Mouse (Mus musculus) C2C12 (cell line): ENCODE measurements at regions not wholly inside any gene's neighbourhood (a gene's known extent, or its start where the extent isn't known, plus 50 kb on each side); places are given as distances from the start of the nearest gene placed in this dataset.

Source experiments
- CEBPB ChIP-seq: IDR thresholded peaks from one replicate; pipeline ENCODE4 v1.6.1; 2011; ENCODE audit warnings: low read depth, mild to moderate bottlenecking, control low read depth, moderate library complexity
- CTCF ChIP-seq: IDR thresholded peaks from one replicate; pipeline ENCODE4 v1.5.1; 2011; ENCODE audit not compliant: control insufficient read depth, insufficient read depth, insufficient read length
- FOSL1 ChIP-seq: IDR thresholded peaks from one replicate; pipeline ENCODE4 v1.8.0; 2011; ENCODE audit warnings: mild to moderate bottlenecking, low read length; ENCODE audit not compliant: poor library complexity, insufficient read depth, severe bottlenecking
- MAX ChIP-seq: IDR thresholded peaks from one replicate; pipeline ENCODE4 v1.6.1; 2011; ENCODE audit warnings: mild to moderate bottlenecking, control low read depth
- MYOG ChIP-seq: IDR thresholded peaks from one replicate; pipeline ENCODE4 v1.6.1; 2011; ENCODE audit not compliant: control insufficient read depth, insufficient read length; ENCODE audit errors: extremely low read depth
- USF1 ChIP-seq: IDR thresholded peaks from one replicate; pipeline ENCODE4 v1.6.1; 2011; ENCODE audit warnings: low read depth, mild to moderate bottlenecking, control low read depth, moderate library complexity

- no peak for TF ChIP-seq MAX
- no peak for TF ChIP-seq CTCF
- TF ChIP-seq FOSL1 = no peak
- TF ChIP-seq CEBPB = no peak
- TF ChIP-seq MYOG = no peak
- no peak for TF ChIP-seq USF1
Observed at GRCm38 (mm10) chrX:11417861-11418260, 90.2 kb downstream of the H2al1j start.
